In the genomic region with DNA sequence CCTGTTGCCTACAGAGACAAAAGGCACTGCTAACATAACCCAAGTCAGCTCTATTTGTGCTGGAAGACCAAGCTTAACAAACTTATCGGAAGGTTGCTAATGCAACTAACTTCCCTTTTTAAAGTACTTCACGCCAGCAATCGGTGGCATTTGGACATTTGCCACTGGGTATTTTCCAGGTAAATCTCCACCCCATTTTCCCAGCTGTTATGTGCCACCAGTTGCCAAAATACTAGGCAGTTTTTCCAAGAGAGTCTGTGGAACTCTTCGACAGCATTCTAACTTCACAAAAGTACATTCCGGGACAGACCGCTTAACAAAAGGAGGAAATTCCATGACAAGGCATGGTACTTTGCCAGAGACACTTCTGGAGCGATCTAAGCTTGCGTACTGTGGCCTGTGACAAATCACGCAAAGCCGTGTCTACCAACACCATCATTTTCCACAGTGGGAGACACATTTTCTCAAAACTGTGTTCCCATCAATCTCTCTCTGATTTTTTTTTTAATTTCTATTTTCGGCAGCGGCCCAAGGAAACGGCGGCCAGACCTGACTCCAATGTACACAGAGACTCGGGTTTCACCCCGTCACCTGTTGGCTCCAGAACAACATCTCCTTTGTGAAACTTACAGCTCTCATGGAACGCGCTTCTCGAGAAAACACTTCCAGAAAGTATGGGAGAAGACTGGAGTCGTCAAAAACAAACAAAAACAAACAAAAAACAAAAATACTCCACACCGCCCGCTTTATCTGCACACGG, we compare ENCODE assay signal across 8 mouse cellular contexts.
DNase-seq lines count a peak whose midpoint lies in the region; ATAC-seq and TF ChIP-seq lines count a peak whose summit lies in the region.

No protein-coding gene starts in this region.

- TF ChIP-seq POLR2A in CH12.LX (IDR thresholded peaks at IDR 0.05; ENCODE audit: low read depth, low read length) = no peak

- peak overlapping the region; percentile 27; the same call in 1 of the 2 replicates for H3K4me2 ChIP-seq in CH12.LX (ENCODE audit: insufficient read depth, low read depth, poor library complexity, severe bottlenecking)
- peak overlapping the region; percentile 94 for H3K4me2 ChIP-seq in lung, embryonic 14.5 days

- no peak for TF ChIP-seq EP300 in CH12.LX (IDR thresholded peaks at IDR 0.05; ENCODE audit: low read length)

- no peak for TF ChIP-seq CTCF in CH12.LX (conservative IDR thresholded peaks at IDR 0.05 in 1 of 2, IDR thresholded peaks at IDR 0.05 in 1 of 2; ENCODE audit: low read depth in 2 of 2, low read length in 2 of 2)
- no peak for TF ChIP-seq CTCF in lung, embryonic 14.5 days (IDR thresholded peaks at IDR 0.05; ENCODE audit: low read depth)

- peak overlapping the region; percentile 47 to 69 (median 61) for H3K4me3 ChIP-seq in CH12.LX (replicated peaks in 1 of 3; ENCODE audit: low read depth in 2 of 3, low read length in 2 of 3, poor library complexity in 1 of 3)
- H3K4me3 ChIP-seq in lung, embryonic 14.5 days (ENCODE audit: low read depth, low read length) = peak overlapping the region; percentile 73

- DNase-seq in CH12.LX (ENCODE audit: extremely low read depth) = no peak
- peak; percentile 38 for DNase-seq in adrenal gland, postnatal 14 days
- peak; percentile 77 to 81 for DNase-seq in heart, adult 18-20 months
- peak; percentile 59 for DNase-seq in kidney, adult 11 months
- peak; percentile 86 for DNase-seq in lung, embryonic 14.5 days
- DNase-seq in skeletal muscle tissue, adult 2 months (ENCODE audit: low read depth, low spot score) = peak; percentile 48
- DNase-seq in right cerebral cortex, postnatal 4 days = no peak
- no peak for DNase-seq in layer of hippocampus, adult 9-11 months

- peaks cover 6 to 30% of the 10 kb centered on the region in 2 experiments; a peak in 2 of 4 replicates for H3K4me1 ChIP-seq in CH12.LX (ENCODE audit: control insufficient read depth in 1 of 2, insufficient read depth in 2 of 2)
- H3K4me1 ChIP-seq in lung, embryonic 14.5 days (ENCODE audit: insufficient read depth) = peaks cover 14% of the 10 kb centered on the region

- TF ChIP-seq RAD21 in CH12.LX (IDR thresholded peaks at IDR 0.05; ENCODE audit: low read depth, low read length) = no peak

- dilution Hi-C loops in CH12.LX (cut with MboI; ENCODE audit: extremely low pct_ligation_motif_present, extremely low pct_unique_long_range_greater_than_20kb, low sequenced_read_pairs) = no loop called here

- H3K27ac ChIP-seq in CH12.LX (ENCODE audit: insufficient read depth, low read depth) = no peak overlapping the region
- H3K27ac ChIP-seq in lung, embryonic 14.5 days (ENCODE audit: low read depth) = peak overlapping the region; percentile 94

- no peaks in the 10 kb centered on the region for H3K9me3 ChIP-seq in CH12.LX (replicated peaks; ENCODE audit: low read length)
- no peaks in the 10 kb centered on the region for H3K9me3 ChIP-seq in lung, embryonic 14.5 days (ENCODE audit: low read depth, low read length)

- 3% methylated on average over 23 of the region's 23 CpGs for WGBS in lung, embryonic 14.5 days

- no peaks in the 10 kb centered on the region for H3K36me3 ChIP-seq in CH12.LX (replicated peaks in 1 of 2; ENCODE audit: control insufficient read depth in 1 of 2, insufficient read depth in 1 of 2, low read length in 1 of 2)
- H3K36me3 ChIP-seq in lung, embryonic 14.5 days (ENCODE audit: insufficient read depth) = no peaks in the 10 kb centered on the region

- ATAC-seq in lung, embryonic 14.5 days (ENCODE audit: insufficient read depth) = peak; percentile 41; the same call in 1 of the 2 replicates

- peak overlapping the region; percentile 8; the same call in 1 of the 2 replicates for H3K9ac ChIP-seq in CH12.LX (ENCODE audit: insufficient read depth, low read depth)
- peak overlapping the region; percentile 74 for H3K9ac ChIP-seq in lung, embryonic 14.5 days

- no peaks in the 10 kb centered on the region for H3K79me2 ChIP-seq in CH12.LX (replicated peaks; ENCODE audit: control insufficient read depth, extremely low read depth, insufficient read depth, poor library complexity, severe bottlenecking)

- peaks cover 9% of the 10 kb centered on the region for H3K27me3 ChIP-seq in CH12.LX (replicated peaks)
- no peaks in the 10 kb centered on the region for H3K27me3 ChIP-seq in lung, embryonic 14.5 days (ENCODE audit: insufficient read depth, low read length)

- in situ Hi-C loops in CH12.LX (cut with MboI; ENCODE audit: low pct_ligation_motif_present, low pct_unique_long_range_greater_than_20kb, low sequenced_read_pairs) = loop anchor here (10.0 kb wide), 2 partner anchors 56 to 196 kb away; no protein-coding TSS in a partner anchor

TF ChIP-seq in CH12.LX, 34 proteins besides CTCF, POLR2A, EP300 and RAD21:
- TF ChIP-seq SIN3A (IDR thresholded peaks at IDR 0.05; ENCODE audit: low read length) (no peak), GABPA (IDR thresholded peaks at IDR 0.05; ENCODE audit: insufficient replicate concordance, low read depth, low read length) (no peak), MXI1 (IDR thresholded peaks at IDR 0.05; ENCODE audit: low read depth, low read length) (no peak), KAT2A (IDR thresholded peaks at IDR 0.05; ENCODE audit: insufficient replicate concordance, low read length) (no peak), IRF4 (IDR thresholded peaks at IDR 0.05; ENCODE audit: low read depth, low read length) (no peak), MEF2A (IDR thresholded peaks at IDR 0.05; ENCODE audit: borderline replicate concordance, low read depth, low read length) (no peak), MAX (IDR thresholded peaks at IDR 0.05; ENCODE audit: low read length) (no peak), PAX5 (IDR thresholded peaks at IDR 0.05; ENCODE audit: low read length) (no peak), SMC3 (IDR thresholded peaks at IDR 0.05; ENCODE audit: low read depth, low read length) (no peak), ZMIZ1 (IDR thresholded peaks at IDR 0.05; ENCODE audit: low read depth, low read length) (no peak), CHD2 (IDR thresholded peaks at IDR 0.05; ENCODE audit: low read length) (no peak), UBTF (IDR thresholded peaks at IDR 0.05; ENCODE audit: low read depth, low read length) (no peak), JUND (conservative IDR thresholded peaks at IDR 0.05; ENCODE audit: low read depth, low read length) (no peak), NELFE (IDR thresholded peaks at IDR 0.05; ENCODE audit: low read depth, low read length) (no peak), ETS1 (conservative IDR thresholded peaks at IDR 0.05; ENCODE audit: low read depth, low read length) (no peak), TBP (conservative IDR thresholded peaks at IDR 0.05; ENCODE audit: low read depth, low read length) (no peak), USF2 (conservative IDR thresholded peaks at IDR 0.05; ENCODE audit: low read depth, low read length) (no peak), E2F4 (IDR thresholded peaks at IDR 0.05; ENCODE audit: insufficient replicate concordance, low read depth, low read length) (no peak), MYC (IDR thresholded peaks at IDR 0.05; ENCODE audit: low read depth, low read length) (no peak), JUN (IDR thresholded peaks at IDR 0.05; ENCODE audit: insufficient read depth, low read depth, low read length) (no peak)

Comparison
In these comparisons a context has a peak if more than half of its experiments do, and no peak if none do; other contexts are left out.
1. DNase-seq: peak in adrenal gland, postnatal 14 days (single experiment), heart, adult 18-20 months (2 of 2), kidney, adult 11 months (single experiment), lung, embryonic 14.5 days (single experiment) and skeletal muscle tissue, adult 2 months (single experiment); none in CH12.LX (single experiment), right cerebral cortex, postnatal 4 days (single experiment) and layer of hippocampus, adult 9-11 months (single experiment).